Mouse (Mus musculus): Measurements from ENCODE around the gene Btbd11. TPM values are rescaled to one million over a fixed set of nuclear protein-coding genes. Genes with fewer than 3 reads are reported as not detected.

The Btbd11 gene
- total RNA-seq, 2 experiments from 2014 or later: 28.5 to 29.7 TPM

Other genes starting within 250 kb of the Btbd11 start
- gene Cry1, start 201.8 kb upstream of the Btbd11 start, total RNA-seq (2021): 10 to 100 TPM; 15.0 to 18.6 TPM

Measured in left cerebral cortex, postnatal 14 days (tissue).